Mouse (Mus musculus) cerebellum, adult 11-12 months (tissue): ENCODE results near the gene BC028528.
"Not testable (repeated sequence)": the region's sequence is repeated elsewhere in the genome, so short reads cannot be mapped to it uniquely, and the experiment has no call there.

ENCODE experiments used
- DNase-seq: peaks from one replicate; pipeline ENCODE4 v3.0.0; 2022

BC028528 gene

DNA sequence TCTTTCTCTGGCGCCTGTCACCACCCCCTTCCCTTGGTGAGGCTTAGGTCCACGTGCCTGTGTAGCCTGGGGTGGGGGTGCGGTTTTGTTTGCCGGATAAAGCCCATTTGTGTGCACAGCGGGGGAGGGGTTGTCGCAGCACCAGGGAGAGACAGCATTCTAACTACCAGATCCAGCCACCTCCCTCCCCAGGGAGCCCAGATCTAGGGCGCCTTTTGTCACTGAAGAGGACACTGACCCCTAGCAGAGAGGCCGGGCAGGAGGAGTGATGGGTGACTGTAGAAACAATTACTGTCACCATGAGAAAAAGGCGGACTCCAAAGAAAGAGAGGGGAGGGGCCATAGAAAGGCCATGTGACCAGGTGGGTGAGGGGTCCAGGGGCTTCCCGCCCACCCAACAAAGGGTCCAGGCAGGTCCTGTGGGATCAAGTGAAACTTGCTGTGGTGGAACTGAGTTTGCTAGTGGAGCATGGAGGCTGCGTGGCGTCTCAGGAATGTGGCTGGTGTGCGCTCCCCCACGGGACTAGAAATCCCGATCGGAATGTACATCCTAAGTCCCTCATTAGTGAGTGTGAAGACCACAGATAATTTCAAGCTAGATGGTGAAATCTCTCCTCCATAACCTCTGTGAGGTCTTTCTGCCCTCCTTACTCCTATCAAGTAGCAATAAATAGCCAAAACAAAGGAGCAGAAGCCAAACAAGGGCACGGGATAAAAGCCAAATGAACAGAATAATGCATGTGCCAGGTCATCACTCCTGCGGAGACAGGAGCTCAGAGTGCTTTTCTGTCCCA, 13.5 kb upstream of the BC028528 start:
- peak; percentile 61 for DNase-seq

- DNase-seq = no peak
Observed at GRCm38 (mm10) chr3:95904568-95904967, 12.8 kb upstream of the BC028528 start, which contains the start of gene Car14. Gene Car14, minus strand, starts transcription at chr3:95904691.

DNA sequence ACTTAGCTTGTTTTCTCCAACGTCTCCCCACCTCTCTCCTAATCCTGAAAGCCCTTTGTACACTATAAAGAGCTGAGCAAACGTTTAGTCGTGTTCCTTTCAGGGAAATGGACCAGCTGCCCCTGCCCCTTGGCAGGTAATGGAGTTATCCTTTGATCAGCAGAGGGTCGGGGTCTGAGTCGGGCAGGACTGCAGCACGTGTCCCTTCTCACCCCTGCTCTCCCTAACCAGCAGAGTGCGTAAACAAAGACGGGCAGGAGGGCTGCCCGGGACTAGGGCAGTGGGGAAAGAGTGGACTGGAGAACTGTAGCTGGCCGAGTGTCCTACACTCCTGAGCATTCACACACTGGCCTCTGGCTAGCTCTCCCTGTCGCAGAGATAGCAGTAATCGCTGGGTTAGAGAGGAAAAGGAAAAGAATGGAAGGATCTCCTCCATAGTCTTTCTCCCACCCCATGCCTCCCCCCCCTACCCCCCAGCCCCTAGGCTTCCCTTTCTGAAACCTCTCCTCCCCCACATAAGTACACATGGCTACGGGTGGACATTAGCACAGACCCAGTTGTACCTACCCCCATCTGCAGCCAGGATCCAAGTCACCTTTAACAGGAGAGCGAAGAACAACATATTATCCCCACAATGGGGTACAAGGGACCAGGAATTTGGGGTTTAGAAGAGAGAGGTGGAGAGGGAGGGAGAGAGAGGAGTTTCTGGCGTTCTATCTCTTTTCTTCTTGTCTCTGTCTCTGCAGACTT, 12.1 kb upstream of the BC028528 start:
- DNase-seq = no peak

- DNase-seq = no peak
Observed at GRCm38 (mm10) chr3:95902643-95903042, 10.8 kb upstream of the BC028528 start.

- DNase-seq = no peak
Observed at GRCm38 (mm10) chr3:95902373-95902625, 10.5 kb upstream of the BC028528 start.

GRCm38 (mm10) chr3:95901616-95902372, 10.0 kb upstream of the BC028528 start:
- no peak for DNase-seq

DNA sequence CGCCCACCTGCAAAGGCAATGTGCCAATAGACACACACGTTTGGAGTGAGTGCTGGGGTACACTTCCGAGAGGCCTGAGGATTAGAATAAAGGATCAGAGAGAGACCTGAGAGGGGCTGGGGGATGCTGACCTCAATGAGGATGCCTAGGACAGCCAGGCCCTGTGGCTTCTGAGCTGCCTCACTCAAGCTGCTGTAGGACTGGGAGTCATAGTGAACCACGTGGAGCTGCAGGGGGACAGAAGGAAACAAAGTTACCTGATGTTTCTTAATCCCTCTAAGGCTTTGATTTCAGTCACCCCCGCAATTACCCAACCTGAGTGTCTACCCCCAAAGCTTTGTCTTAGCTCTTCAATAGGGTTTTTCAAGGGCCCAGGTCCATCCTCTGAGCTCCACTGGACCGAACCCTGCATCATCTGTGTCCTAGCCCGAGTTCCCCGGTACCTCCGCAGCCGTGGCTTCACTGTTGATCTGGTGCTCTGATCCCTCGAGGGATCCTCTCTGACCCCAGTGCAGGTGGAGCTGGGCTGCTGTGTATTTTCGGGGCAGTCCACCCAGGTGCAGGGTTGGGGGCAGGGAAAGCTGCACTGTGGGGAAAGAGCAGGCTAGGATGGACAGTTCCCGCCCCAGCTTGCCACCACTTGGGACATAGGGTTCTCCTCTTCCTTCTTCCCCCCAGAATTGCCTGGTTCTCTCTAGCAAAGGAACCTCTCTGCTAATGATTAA, 8.2 kb upstream of the BC028528 start:
- no peak for DNase-seq

DNA sequence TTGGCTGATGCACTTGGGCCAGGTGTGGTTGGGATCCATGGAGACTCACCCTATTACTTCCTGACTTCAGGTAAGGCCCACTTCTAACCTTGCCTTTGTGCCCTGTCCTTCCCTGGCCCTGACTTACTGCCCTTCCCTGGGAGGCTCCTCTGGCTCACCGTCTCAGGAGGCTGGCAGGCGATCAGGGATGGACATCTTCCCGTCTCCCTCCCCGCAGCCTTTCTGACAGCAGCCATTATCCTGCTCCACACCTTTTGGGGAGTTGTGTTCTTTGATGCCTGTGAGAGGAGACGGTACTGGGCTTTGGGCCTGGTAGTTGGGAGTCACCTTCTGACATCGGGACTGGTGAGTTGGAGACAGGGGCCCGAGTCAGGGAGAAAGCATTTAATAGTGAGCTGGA, 3.7 kb upstream of the BC028528 start:
- DNase-seq = not testable (repeated sequence)

DNA sequence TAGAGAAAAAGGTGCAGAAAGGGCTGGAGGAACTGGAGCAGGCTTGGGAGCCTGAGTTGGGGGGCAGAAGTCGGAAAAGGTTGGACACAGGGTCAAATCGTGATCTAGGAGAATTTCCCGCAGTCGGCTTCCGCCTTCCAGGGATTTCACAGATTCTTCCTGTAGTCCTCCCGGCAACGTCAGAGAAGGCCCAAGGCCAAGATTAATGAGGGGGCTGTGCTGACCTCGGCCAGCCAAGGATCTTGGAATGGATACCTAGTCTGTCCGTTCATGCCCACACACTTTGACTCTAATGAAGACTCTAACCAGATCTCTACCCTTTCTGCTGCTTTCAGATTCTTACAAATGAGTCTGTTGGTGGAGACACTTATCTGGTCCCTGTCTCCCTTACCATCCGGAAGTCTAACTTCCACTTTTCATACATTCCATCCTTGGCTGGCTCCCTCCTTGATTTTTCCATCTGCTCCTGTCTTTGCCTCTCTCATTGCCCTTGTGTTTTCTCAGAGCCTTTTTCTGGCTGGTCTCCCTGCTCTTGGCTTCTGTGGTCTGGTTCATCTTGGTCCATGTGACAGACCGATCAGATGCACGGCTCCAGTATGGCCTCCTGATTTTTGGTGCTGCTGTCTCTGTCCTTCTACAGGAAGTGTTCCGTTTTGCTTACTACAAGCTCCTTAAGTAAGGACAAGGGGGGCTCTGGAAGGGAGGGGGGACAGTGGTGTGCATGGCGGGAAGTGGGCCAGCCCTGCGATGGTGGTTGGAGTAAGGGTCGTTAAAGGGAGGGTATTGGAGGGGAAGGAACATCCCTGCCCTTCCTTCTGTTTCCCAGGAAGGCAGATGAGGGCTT, 2.7 kb upstream of the BC028528 start:
- DNase-seq = peak; percentile 71

DNA sequence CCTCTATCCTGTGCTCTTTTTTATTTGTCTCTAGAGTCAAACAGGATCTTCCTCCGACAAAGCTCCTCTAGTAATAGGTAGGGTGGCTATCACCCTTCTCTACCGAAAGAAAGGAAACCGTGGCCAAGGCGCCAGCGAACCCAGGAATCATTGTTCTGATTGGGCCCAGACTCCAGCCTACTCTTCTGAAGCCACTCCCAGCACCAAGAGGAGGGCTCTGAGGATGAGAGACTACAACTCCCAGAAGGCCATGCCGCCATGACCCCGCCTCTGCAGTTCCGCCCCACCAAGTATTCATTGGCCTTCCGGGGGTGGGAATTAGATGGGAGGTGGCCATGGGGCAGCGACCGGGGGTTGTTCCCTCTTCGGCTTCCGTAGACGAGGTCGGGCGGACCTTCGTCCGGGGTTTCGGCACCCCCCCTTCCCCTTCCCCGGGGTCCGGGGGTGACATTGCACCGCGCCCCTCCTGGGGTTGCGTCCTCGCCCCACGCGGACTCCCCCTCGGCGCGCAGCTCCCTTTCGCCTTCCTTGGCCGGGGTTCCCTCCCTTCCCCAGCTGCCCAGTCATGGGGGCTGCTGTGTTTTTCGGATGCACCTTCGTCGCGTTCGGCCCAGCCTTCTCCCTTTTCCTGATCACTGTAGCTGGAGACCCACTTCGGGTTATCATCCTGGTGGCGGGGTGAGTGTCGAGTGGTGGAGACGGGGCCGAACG, 2.0 kb upstream of the BC028528 start, which contains the start of gene Aph1a:
Gene Aph1a, plus strand, starts transcription at position 364 of the 711 bp plus-strand sequence.
- DNase-seq = peak; percentile 99

DNA sequence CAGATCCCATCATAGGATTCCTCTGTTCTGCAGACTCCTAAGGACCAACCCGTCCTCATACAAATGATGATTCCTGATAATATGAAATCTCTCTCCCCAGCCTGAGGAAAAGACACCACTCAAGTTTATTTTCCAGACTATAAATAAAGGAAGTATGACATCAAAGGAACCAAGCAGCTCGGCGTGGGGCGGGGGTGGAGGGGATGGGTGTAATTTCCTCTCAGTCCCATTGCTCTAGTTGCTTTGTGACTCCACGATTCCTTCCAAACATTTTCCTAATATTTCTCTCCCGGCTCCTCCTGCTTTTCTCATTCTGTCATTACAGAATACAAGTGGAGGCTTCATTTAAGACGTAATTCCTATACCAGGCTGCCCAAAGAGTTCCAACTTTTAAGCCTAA, 1.3 kb upstream of the BC028528 start:
- DNase-seq = no peak

DNA sequence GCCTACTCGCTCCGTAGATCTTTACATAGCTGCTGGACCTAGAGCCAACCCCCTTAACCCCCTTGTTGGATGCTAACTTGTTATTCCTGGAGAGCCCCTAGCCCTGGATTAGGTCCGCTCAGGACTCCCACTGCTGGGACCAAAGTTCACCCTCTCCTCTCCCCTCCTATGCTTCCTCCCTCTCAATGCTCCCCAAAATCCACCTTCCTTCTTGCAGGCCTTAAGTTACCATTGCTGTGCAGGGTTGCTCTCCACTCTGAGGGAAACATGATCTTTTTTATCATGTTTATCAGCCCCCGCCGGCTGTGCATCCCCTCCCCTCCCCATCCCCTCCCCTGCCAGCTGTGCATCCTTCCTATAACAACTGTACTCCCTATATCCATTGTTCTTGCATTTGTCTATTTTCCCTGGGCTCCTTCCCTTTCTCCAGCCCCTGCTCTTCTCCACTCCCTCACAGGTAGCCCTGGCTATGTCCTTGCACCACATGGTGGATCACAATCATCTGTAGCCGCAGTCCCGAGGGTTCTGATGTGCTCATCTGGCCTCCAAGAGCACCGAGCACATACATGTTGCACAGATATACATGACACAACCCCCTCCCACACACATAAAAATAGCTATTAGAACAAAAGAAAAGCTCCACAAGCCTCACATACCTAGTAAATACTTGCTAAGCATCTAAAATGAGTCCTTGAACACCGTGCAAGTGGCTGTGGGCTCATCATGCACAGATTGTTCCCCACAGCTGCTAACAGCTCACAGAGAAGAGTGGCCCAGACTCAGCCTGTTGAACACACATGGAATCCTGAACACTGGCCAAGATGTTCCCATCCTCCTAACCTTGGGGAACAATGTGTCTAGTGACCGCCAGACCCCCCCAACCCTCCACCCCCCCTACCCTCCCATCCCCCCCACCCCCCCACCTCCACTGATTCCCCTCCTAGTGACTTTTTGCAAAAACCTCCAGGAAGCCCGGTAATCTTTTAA, 554 bp upstream of the BC028528 start:
- no peak for DNase-seq

DNA sequence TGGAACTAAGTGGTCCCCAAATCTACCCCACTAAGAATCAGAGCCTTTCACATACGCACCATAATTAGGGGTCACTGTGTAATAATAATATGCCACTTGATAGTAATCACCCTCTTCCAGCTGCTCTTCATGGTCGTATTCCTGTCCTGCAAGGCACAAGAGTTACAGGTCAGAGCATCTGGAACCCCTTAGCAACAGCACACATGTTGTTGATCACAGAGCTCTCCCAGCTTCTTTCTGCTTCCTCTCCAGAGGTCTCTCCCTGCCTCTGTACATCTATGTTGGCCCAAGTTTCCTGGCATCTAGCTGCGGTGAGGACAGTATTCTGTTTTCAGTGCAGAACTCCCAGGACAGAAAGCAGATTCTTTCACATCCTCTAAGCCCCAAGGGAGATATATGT, 2.1 kb downstream of the BC028528 start:
- DNase-seq = no peak

GRCm38 (mm10) chr3:95887596-95887995, 4.2 kb downstream of the BC028528 start:
- no peak for DNase-seq

GRCm38 (mm10) chr3:95884400-95884799, 7.4 kb downstream of the BC028528 start:
- no peak for DNase-seq

GRCm38 (mm10) chr3:95882816-95883425, 8.9 kb downstream of the BC028528 start:
- peak; percentile 70 for DNase-seq

DNA sequence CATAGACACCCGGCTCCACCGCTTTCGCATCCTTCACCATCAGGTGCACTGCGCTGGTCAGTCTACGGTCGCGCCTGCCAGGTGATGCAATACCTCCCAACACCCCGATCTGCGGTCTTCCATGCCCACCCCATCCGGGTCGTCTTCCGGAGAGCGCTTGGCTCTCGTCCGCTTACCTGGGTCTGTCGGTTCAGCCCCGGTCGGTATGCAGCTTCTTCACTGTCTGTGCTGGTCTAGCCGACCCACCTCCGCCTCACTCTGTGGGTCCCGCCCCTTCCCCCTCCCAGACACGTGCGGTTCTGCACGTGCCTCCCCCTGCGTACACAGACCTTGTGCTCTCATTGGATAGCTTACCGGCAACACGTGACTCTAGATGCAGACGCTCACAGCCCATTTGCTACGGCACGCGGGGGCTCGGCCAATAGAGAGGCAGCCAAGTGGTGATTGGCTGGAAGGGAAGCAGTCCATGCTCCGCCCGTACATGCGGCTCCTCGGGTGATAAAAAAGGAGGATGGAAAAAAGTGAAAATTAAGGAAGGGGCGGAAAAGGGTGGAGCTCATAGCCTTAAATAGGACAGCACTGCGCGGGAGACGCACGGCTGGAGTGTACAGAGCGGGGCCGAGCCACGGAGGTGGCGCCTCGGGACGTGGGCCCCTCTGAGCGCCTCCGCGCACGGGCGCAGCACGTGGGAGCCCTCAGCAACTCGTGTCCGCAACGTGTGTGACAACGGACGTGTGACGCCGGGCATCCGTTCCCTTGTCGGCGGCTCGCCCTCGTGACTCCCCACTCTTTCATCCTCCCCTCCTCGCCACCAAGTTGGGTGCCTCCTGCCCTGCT, 9.6 kb downstream of the BC028528 start, which contains the start of gene Ciart:
Gene Ciart, minus strand, starts transcription at position 273 of the 837 bp plus-strand sequence.
- peak; percentile 99 for DNase-seq

GRCm38 (mm10) chr3:95879063-95879462, 12.7 kb downstream of the BC028528 start:
- DNase-seq = no peak
